22 mouse cellular contexts compared by ENCODE assay signal in the genomic region with DNA sequence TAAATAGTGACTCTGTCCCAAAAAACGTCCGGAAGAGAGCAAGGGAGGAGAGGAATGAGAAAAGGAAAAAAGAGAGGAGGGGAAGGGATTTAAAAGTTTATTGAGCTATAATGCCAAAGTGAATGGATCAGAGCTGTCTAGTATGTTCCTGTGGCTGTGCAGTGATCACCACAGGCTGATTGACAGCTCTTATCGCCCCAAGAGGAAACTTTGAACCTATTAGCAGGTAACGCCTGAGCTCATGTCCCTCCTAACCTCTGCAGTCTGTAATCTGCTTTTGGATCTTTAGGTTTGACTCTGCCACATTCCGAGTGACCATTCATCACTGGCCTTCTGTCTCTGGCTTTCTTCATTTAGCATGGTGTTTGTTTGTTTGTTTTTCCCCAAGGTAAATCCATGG.
DNase-seq lines count a peak whose midpoint lies in the region; ATAC-seq and TF ChIP-seq lines count a peak whose summit lies in the region.
"Had no signal": no experiment of that assay in that cellular context is flagged by ENCODE, and none has a peak within 500 bp of the region (broad histone marks: within the 10 kb centered on the region; RNA-seq: fewer than 3 reads in every experiment).

No protein-coding gene starts in this region.

- no peaks in the 10 kb centered on the region; the same call in 1 of the 2 replicates for H3K4me1 ChIP-seq in liver, postnatal 0 days (ENCODE audit: insufficient read depth)
- H3K4me1 ChIP-seq in liver, embryonic 12.5 days = no peaks in the 10 kb centered on the region
- H3K4me1 ChIP-seq: forebrain, embryonic 15.5 days; heart, embryonic 12.5 days; hindbrain, embryonic 10.5 days; hindbrain, embryonic 13.5 days had no signal

- no peak overlapping the region for H3K9ac ChIP-seq in liver, postnatal 0 days (replicated peaks)
- H3K9ac ChIP-seq in liver, embryonic 12.5 days = no peak overlapping the region
- H3K9ac ChIP-seq: forebrain, embryonic 15.5 days; heart, embryonic 12.5 days; heart, embryonic 15.5 days; hindbrain, embryonic 13.5 days had no signal

- no peak for TF ChIP-seq CTCF in liver, postnatal 0 days (IDR thresholded peaks at IDR 0.05; ENCODE audit: low read depth)

- 0 out of 2 replicates have a peak, but pooled peaks have one; percentile 49 for ATAC-seq in liver, postnatal 0 days
- ATAC-seq in liver, embryonic 12.5 days = no peak
- ATAC-seq: activated CD4-positive, CD25-positive, alpha-beta regulatory T cell, adult 4 months; forebrain, embryonic 15.5 days; hindbrain, embryonic 16.5 days had no signal

- TF ChIP-seq EP300 in liver, postnatal 0 days (IDR thresholded peaks at IDR 0.05; ENCODE audit: low read depth) = no peak

- H3K9me3 ChIP-seq in liver, postnatal 0 days (ENCODE audit: low read length) = no peaks in the 10 kb centered on the region
- no peaks in the 10 kb centered on the region for H3K9me3 ChIP-seq in liver, embryonic 12.5 days (replicated peaks)
- H3K9me3 ChIP-seq: forebrain, embryonic 15.5 days; heart, embryonic 12.5 days; heart, embryonic 15.5 days; hindbrain, embryonic 10.5 days; hindbrain, embryonic 13.5 days had no signal

- H3K4me2 ChIP-seq in liver, postnatal 0 days (ENCODE audit: low read depth, low read length) = no peak overlapping the region
- H3K4me2 ChIP-seq in liver, embryonic 12.5 days = no peak overlapping the region
- H3K4me2 ChIP-seq: forebrain, embryonic 15.5 days; heart, embryonic 12.5 days; heart, embryonic 15.5 days; hindbrain, embryonic 13.5 days had no signal

- peaks cover 8% of the 10 kb centered on the region; the same call in 1 of the 2 replicates for H3K36me3 ChIP-seq in liver, postnatal 0 days (replicated peaks; ENCODE audit: insufficient read depth, low read length)
- H3K36me3 ChIP-seq in liver, embryonic 12.5 days = peaks cover 32% of the 10 kb centered on the region
- H3K36me3 ChIP-seq: forebrain, embryonic 15.5 days; heart, embryonic 15.5 days had no signal

- H3K4me3 ChIP-seq in liver, postnatal 0 days (ENCODE audit: low read depth, low read length) = no peak overlapping the region
- no peak overlapping the region for H3K4me3 ChIP-seq in liver, embryonic 12.5 days
- H3K4me3 ChIP-seq: forebrain, embryonic 15.5 days; heart, embryonic 12.5 days; heart, embryonic 15.5 days; hindbrain, embryonic 10.5 days; hindbrain, embryonic 13.5 days had no signal

- H3K27me3 ChIP-seq in liver, postnatal 0 days (ENCODE audit: insufficient read depth, low read length) = no peaks in the 10 kb centered on the region
- H3K27me3 ChIP-seq in liver, embryonic 12.5 days (replicated peaks) = no peaks in the 10 kb centered on the region
- H3K27me3 ChIP-seq: forebrain, embryonic 15.5 days; heart, embryonic 12.5 days; heart, embryonic 15.5 days; hindbrain, embryonic 13.5 days had no signal

- WGBS in liver, postnatal 0 days (ENCODE audit: insufficient replicate concordance) = 63% methylated on average over 5 of the region's 5 CpGs
- WGBS in liver, embryonic 12.5 days (ENCODE audit: insufficient replicate concordance) = 68% methylated on average over 5 of the region's 5 CpGs

- peak; percentile 36 for DNase-seq in heart, adult 11 months
- DNase-seq in heart, adult 8-10 months (ENCODE audit: low spot score) = no peak
- no peak for DNase-seq in liver, postnatal 0 days
- DNase-seq in yolk sac, embryonic 10.5 days (ENCODE audit: low spot score) = peak; percentile 26
- DNase-seq in layer of hippocampus, adult 9-11 months = no peak
- DNase-seq: adrenal gland, adult 8-10 months; adrenal gland, postnatal 25 days; cerebellum, adult 11-12 months; cerebellum, adult 9-10 months; cerebellum, postnatal 14 days; gastrocnemius, postnatal 10 days; gastrocnemius, postnatal 36 days; heart, postnatal 10 days; heart, postnatal 36 days had no signal

- no peak overlapping the region for H3K27ac ChIP-seq in liver, postnatal 0 days (ENCODE audit: low read depth)
- H3K27ac ChIP-seq in liver, embryonic 12.5 days = no peak overlapping the region
- H3K27ac ChIP-seq: forebrain, embryonic 15.5 days; heart, embryonic 15.5 days; hindbrain, embryonic 10.5 days; hindbrain, embryonic 13.5 days had no signal

Comparison
In these comparisons a context has a peak if more than half of its experiments do, and no peak if none do; other contexts are left out.
1. DNase-seq: peak in heart, adult 11 months (single experiment) and yolk sac, embryonic 10.5 days (single experiment); none in heart, adult 8-10 months (single experiment), liver, postnatal 0 days (single experiment) and layer of hippocampus, adult 9-11 months (single experiment).